Mouse (Mus musculus): ENCODE measurements around the gene Tpp2.

DNA sequence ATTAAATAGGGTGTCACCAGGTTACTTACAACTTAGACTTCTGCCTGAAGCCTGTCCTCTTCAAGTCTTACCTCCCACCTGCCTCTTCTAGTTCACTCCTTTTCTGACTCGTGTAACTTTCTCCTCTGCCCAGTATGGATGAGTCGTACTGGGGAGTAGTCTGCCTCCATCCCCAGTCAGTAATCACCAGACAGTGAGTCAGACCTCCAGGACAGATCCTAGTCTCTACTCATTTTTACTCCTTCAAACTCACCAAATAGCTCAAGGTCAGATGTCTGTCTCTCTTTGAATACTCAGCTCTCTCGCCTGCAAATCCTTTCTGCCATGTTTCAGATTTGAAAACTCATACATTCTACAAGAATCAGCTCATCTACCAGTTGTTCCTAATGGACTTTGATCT is 35.9 kb downstream of the Tpp2 start:
- TF ChIP-seq CTCF (IDR thresholded peaks at IDR 0.05; ENCODE audit: borderline replicate concordance, insufficient read depth, low read depth, low read length) (no peak), POLR2A (IDR thresholded peaks at IDR 0.05; ENCODE audit: borderline replicate concordance, insufficient read depth, low read length) (no peak)

Measured in cerebellum, adult 2 months (tissue).